Mouse (Mus musculus) neural tube, embryonic 10.5 days (tissue): ENCODE results near the gene Hoxc10.

Source experiments
- DNase-seq: peaks from one replicate; pipeline ENCODE4 v3.0.0-alpha.2; 2017; ENCODE audit warnings: low spot score; ENCODE audit errors: extremely low spot score

Gene Hoxc10

GRCm38 (mm10) chr15:103010847-103011555 lies 44.4 kb downstream of the Hoxc10 start:
- peak; percentile 77 for DNase-seq

GRCm38 (mm10) chr15:103011928-103012486 lies 45.4 kb downstream of the Hoxc10 start:
- DNase-seq = peak; percentile 80

GRCm38 (mm10) chr15:103013238-103013984 lies 46.8 kb downstream of the Hoxc10 start:
- DNase-seq = peak; percentile 77

GRCm38 (mm10) chr15:103014166-103015008 lies 47.8 kb downstream of the Hoxc10 start:
- DNase-seq = peak; percentile 87

GRCm38 (mm10) chr15:103015009-103015399 lies 48.4 kb downstream of the Hoxc10 start:
- DNase-seq = peak; percentile 80

GRCm38 (mm10) chr15:103015406-103016166 lies 49.0 kb downstream of the Hoxc10 start:
- DNase-seq = no peak

- no peak for DNase-seq
These were observed 52.0 kb downstream of the Hoxc10 start, which contains the start of gene Hoxc4 for GRCm38 (mm10) chr15:103018636-103019035. Hoxc4 (plus strand) TSS chr15:103018934.

GRCm38 (mm10) chr15:103020899-103021418 lies 54.4 kb downstream of the Hoxc10 start:
- DNase-seq = no peak
